Mouse (Mus musculus): ENCODE measurements around the gene Cdk6. TPM values are rescaled to one million over a fixed set of nuclear protein-coding genes. Genes with fewer than 3 reads are reported as not detected.

Gene Cdk6
- polyA plus RNA-seq, 1 experiment = 8.9 TPM

DNA sequence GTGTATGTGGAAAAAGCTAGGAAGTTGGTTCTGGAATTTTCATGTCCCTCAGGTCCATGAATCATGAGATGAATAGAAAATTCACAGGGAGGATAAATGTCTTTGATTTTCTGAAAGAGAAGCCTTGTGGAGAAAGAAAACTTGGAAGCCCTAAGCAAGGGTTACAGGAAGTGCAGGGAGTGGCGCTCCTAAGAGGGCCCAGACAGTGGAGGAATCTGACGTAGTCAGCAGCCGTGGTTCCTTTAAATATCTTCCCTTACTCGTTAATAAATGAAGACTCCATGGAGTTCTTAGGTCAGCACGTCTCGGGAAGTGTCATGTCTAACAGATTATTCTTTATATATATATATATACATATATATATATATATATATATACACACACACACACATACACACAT, 28.0 kb downstream of the Cdk6 start:
- Histone ChIP-seq H3K79me2 (ENCODE audit: control insufficient read depth, insufficient read depth) (peaks cover 37% of the 10 kb centered on the region), H3K4me2 (ENCODE audit: low read depth) (no peak overlapping the region), H3K27me3 (ENCODE audit: control insufficient read depth, insufficient read depth, insufficient read length) (no peaks in the 10 kb centered on the region), H3ac (ENCODE audit: control insufficient read depth, insufficient read length) (no peak overlapping the region), H3K36me3 (ENCODE audit: control insufficient read depth, insufficient read depth) (no peaks in the 10 kb centered on the region), H3K4me3 (no peak overlapping the region)
- no peak for TF ChIP-seq USF1 (IDR thresholded peaks at IDR 0.05; ENCODE audit: low read depth)

DNA sequence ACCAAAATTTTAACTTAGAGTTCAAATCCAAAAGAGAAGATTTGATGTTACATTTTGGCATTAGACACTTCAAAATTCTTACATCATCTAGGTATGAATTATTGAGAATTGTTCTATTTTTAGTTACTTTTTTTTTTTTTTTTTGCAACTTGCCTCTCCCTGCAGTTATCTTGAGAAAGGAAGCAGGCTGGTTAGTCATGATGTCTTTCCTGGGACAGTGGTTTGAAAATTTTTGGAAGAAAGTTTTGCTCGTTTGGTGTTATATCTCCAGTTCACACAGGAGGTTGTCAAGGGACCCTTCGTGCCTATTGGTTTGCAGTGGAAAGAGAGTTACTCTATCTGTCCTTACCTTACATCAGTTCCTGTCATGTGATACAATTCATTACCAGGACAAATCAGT, 29.9 kb downstream of the Cdk6 start:
- Histone ChIP-seq H3K4me3 (no peak overlapping the region), H3K27me3 (ENCODE audit: control insufficient read depth, insufficient read depth, insufficient read length) (no peaks in the 10 kb centered on the region), H3ac (ENCODE audit: control insufficient read depth, insufficient read length) (no peak overlapping the region), H3K36me3 (ENCODE audit: control insufficient read depth, insufficient read depth) (no peaks in the 10 kb centered on the region), H3K4me2 (ENCODE audit: low read depth) (no peak overlapping the region), H3K79me2 (ENCODE audit: control insufficient read depth, insufficient read depth) (peaks cover 28% of the 10 kb centered on the region)
- TF ChIP-seq MYOG (IDR thresholded peaks at IDR 0.05; ENCODE audit: control insufficient read depth in 1 of 3, insufficient read depth in 1 of 3, insufficient read length in 2 of 3, low read depth in 2 of 3) (no peak), POLR2A (IDR thresholded peaks at IDR 0.05; ENCODE audit: insufficient read length, low read depth) (no peak), TCF3 (IDR thresholded peaks at IDR 0.05; ENCODE audit: insufficient read length, low read depth) (no peak), CEBPB (IDR thresholded peaks at IDR 0.05; ENCODE audit: insufficient read depth, poor library complexity, severe bottlenecking) (no peak), SRF (IDR thresholded peaks at IDR 0.05; ENCODE audit: control insufficient read depth, insufficient read length, low read depth) (no peak), MYOD1 (IDR thresholded peaks at IDR 0.05; ENCODE audit: control insufficient read depth in 1 of 3, insufficient read length in 2 of 3, low read depth in 2 of 3) (no peak), TCF12 (IDR thresholded peaks at IDR 0.05; ENCODE audit: insufficient read depth, poor library complexity, severe bottlenecking) (no peak), POLR2AphosphoS2 (IDR thresholded peaks at IDR 0.05; ENCODE audit: insufficient read length, low read depth) (no peak), USF1 (IDR thresholded peaks at IDR 0.05; ENCODE audit: low read depth) (no peak), REST (IDR thresholded peaks at IDR 0.05; ENCODE audit: insufficient read depth, insufficient read length) (no peak), MAX (IDR thresholded peaks at IDR 0.05; ENCODE audit: low read depth) (no peak), E2F4 (IDR thresholded peaks at IDR 0.05; ENCODE audit: insufficient read depth) (no peak)

DNA sequence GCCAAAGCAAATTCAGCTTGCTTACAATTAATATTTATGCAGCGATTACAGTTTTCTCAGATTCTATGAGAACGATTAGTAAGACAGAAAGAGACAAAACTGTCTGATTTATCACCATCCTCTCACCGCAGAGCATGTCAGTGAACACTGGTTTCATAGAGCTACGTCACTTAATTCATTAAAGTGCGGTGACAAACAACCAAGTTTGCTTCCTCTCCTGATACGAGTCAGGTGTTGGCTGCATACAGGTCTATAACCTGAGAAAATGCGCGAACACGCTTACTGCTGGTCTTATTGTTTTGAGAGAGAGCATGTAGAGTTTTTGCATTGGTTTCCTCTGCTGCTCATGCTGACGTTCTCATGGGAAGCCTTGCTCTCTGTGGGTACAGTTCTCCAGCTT, 31.9 kb downstream of the Cdk6 start:
- Histone ChIP-seq H3K4me3 (no peak overlapping the region), H3K36me3 (ENCODE audit: control insufficient read depth, insufficient read depth) (no peaks in the 10 kb centered on the region), H3K4me2 (ENCODE audit: low read depth) (no peak overlapping the region), H3K27me3 (ENCODE audit: control insufficient read depth, insufficient read depth, insufficient read length) (no peaks in the 10 kb centered on the region), H3K79me2 (ENCODE audit: control insufficient read depth, insufficient read depth) (peaks cover 24% of the 10 kb centered on the region), H3ac (ENCODE audit: control insufficient read depth, insufficient read length) (no peak overlapping the region)
- no peak for TF ChIP-seq POLR2A (IDR thresholded peaks at IDR 0.05; ENCODE audit: insufficient read length, low read depth)
- TF ChIP-seq TCF3 (IDR thresholded peaks at IDR 0.05; ENCODE audit: insufficient read length, low read depth) = no peak
- TF ChIP-seq MYOD1 (IDR thresholded peaks at IDR 0.05; ENCODE audit: control insufficient read depth in 1 of 3, insufficient read length in 2 of 3, low read depth in 2 of 3) = no peak
- TF ChIP-seq MAX (IDR thresholded peaks at IDR 0.05; ENCODE audit: low read depth) = no peak
- no peak for TF ChIP-seq E2F4 (IDR thresholded peaks at IDR 0.05; ENCODE audit: insufficient read depth)
- TF ChIP-seq POLR2AphosphoS2 (IDR thresholded peaks at IDR 0.05; ENCODE audit: insufficient read length, low read depth) = no peak
- TF ChIP-seq TCF12 (IDR thresholded peaks at IDR 0.05; ENCODE audit: insufficient read depth, poor library complexity, severe bottlenecking) = no peak
- TF ChIP-seq CEBPB (IDR thresholded peaks at IDR 0.05; ENCODE audit: insufficient read depth, poor library complexity, severe bottlenecking) = no peak
- TF ChIP-seq MYOG (IDR thresholded peaks at IDR 0.05; ENCODE audit: control insufficient read depth in 1 of 3, insufficient read depth in 1 of 3, insufficient read length in 2 of 3, low read depth in 2 of 3) = no peak
- TF ChIP-seq USF1 (IDR thresholded peaks at IDR 0.05; ENCODE audit: low read depth) = no peak
- no peak for TF ChIP-seq REST (IDR thresholded peaks at IDR 0.05; ENCODE audit: insufficient read depth, insufficient read length)
- TF ChIP-seq SRF (IDR thresholded peaks at IDR 0.05; ENCODE audit: control insufficient read depth, insufficient read length, low read depth) = no peak

DNA sequence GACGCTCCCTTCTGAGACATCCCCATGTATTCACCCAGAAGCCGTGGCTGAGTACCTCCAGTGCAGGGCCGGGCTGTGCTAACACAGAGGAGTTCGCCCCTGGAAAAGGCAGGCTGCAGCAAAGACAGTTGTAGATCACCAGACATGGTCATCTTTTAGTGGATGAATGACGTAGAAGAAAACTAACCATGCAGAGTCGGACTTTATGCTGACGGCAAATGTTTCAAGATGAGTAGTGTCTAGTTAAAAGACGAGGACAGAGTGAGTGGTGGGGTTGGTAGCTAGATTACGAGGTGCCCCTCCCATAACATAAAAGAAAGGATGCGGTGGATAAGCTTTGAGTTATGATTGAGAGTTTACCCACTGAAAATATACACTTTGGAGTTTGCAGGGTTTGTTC, 33.5 kb downstream of the Cdk6 start:
- H3K27me3 ChIP-seq (ENCODE audit: control insufficient read depth, insufficient read depth, insufficient read length) = no peaks in the 10 kb centered on the region
- TF ChIP-seq TCF3 (IDR thresholded peaks at IDR 0.05; ENCODE audit: insufficient read length, low read depth) (no peak), SRF (IDR thresholded peaks at IDR 0.05; ENCODE audit: control insufficient read depth, insufficient read length, low read depth) (no peak), MYOD1 (IDR thresholded peaks at IDR 0.05; ENCODE audit: control insufficient read depth in 1 of 3, insufficient read length in 2 of 3, low read depth in 2 of 3) (no peak), POLR2AphosphoS2 (IDR thresholded peaks at IDR 0.05; ENCODE audit: insufficient read length, low read depth) (no peak)
- no peak overlapping the region for H3K4me2 ChIP-seq (ENCODE audit: low read depth)
- H3K36me3 ChIP-seq (ENCODE audit: control insufficient read depth, insufficient read depth) = no peaks in the 10 kb centered on the region
- no peak overlapping the region for H3K4me3 ChIP-seq
- H3K79me2 ChIP-seq (ENCODE audit: control insufficient read depth, insufficient read depth) = peaks cover 30% of the 10 kb centered on the region
- no peak overlapping the region for H3ac ChIP-seq (ENCODE audit: control insufficient read depth, insufficient read length)

DNA sequence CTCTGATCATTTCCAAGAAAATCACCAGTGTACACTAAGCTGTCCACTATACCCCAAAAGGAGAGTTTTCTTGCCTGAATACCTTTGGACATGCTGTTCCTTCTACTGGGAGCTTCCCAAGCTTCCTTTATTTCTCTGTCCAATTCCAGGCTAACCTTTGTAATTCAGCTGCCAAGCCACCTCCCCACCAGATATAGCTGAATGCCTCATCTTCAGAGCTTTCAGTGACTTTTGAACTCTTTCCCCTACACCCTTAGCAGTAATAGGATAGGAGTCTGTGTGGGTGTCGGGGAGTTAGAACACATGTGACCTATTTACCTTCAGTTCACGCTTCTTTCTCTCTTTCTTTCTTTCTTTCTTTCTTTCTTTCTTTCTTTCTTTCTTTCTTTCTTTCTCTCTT, 34.9 kb downstream of the Cdk6 start:
- Histone ChIP-seq H3K79me2 (ENCODE audit: control insufficient read depth, insufficient read depth) (peaks cover 39% of the 10 kb centered on the region), H3K4me2 (ENCODE audit: low read depth) (no peak overlapping the region), H3K27me3 (ENCODE audit: control insufficient read depth, insufficient read depth, insufficient read length) (no peaks in the 10 kb centered on the region), H3ac (ENCODE audit: control insufficient read depth, insufficient read length) (no peak overlapping the region), H3K36me3 (ENCODE audit: control insufficient read depth, insufficient read depth) (no peaks in the 10 kb centered on the region), H3K4me3 (no peak overlapping the region)
- TF ChIP-seq TCF3 (IDR thresholded peaks at IDR 0.05; ENCODE audit: insufficient read length, low read depth) = no peak
- TF ChIP-seq E2F4 (IDR thresholded peaks at IDR 0.05; ENCODE audit: insufficient read depth) = no peak
- no peak for TF ChIP-seq REST (IDR thresholded peaks at IDR 0.05; ENCODE audit: insufficient read depth, insufficient read length)
- no peak for TF ChIP-seq MYOG (IDR thresholded peaks at IDR 0.05; ENCODE audit: control insufficient read depth in 1 of 3, insufficient read depth in 1 of 3, insufficient read length in 2 of 3, low read depth in 2 of 3)
- TF ChIP-seq USF1 (IDR thresholded peaks at IDR 0.05; ENCODE audit: low read depth) = no peak
- TF ChIP-seq POLR2AphosphoS2 (IDR thresholded peaks at IDR 0.05; ENCODE audit: insufficient read length, low read depth) = no peak
- no peak for TF ChIP-seq TCF12 (IDR thresholded peaks at IDR 0.05; ENCODE audit: insufficient read depth, poor library complexity, severe bottlenecking)
- no peak for TF ChIP-seq SRF (IDR thresholded peaks at IDR 0.05; ENCODE audit: control insufficient read depth, insufficient read length, low read depth)
- TF ChIP-seq CEBPB (IDR thresholded peaks at IDR 0.05; ENCODE audit: insufficient read depth, poor library complexity, severe bottlenecking) = no peak
- no peak for TF ChIP-seq MAX (IDR thresholded peaks at IDR 0.05; ENCODE audit: low read depth)
- TF ChIP-seq POLR2A (IDR thresholded peaks at IDR 0.05; ENCODE audit: insufficient read length, low read depth) = no peak
- TF ChIP-seq MYOD1 (IDR thresholded peaks at IDR 0.05; ENCODE audit: control insufficient read depth in 1 of 3, insufficient read length in 2 of 3, low read depth in 2 of 3) = no peak

All from myocyte (in vitro differentiated cells).